Mouse (Mus musculus) left cerebral cortex, postnatal 14 days (tissue): ENCODE measurements around the gene Rnf149. TPM values are rescaled to one million over a fixed set of nuclear protein-coding genes. Genes with fewer than 3 reads are reported as not detected.
"Not testable (repeated sequence)": the region's sequence is repeated elsewhere in the genome, so short reads cannot be mapped to it uniquely, and the experiment has no call there.

Experiments used
- DNase-seq, 2 experiments: peaks; one replicate each; pipeline ENCODE4 v3.0.0; 2021 to 2022; ENCODE audit warnings: low spot score in 2 of 2, mixed read lengths in 1 of 2
- intact Hi-C: fragments of 180-260 bp; cut with DNase I; formaldehyde crosslinking; loops from one replicate; pipeline ENCODE4 v1.15.1; 2025
- long read RNA-seq, 2 experiments: library from polyadenylated mRNA; stranded (forward); transcript quantifications; one replicate each; pipeline ENCODE4 v2.0.0; 2021
- total RNA-seq, 2 experiments: library from RNA; stranded (reverse); gene quantifications; 2 replicates each; pipeline ENCODE4 v1.2.3; 2021

Rnf149 gene
- 10 to 100 TPM; 24.3 to 29.3 TPM for total RNA-seq
- long read RNA-seq, experiment 1, transcript Rnf149-201 (7 exons, 2,492 nt) = major isoform, 43 of 51 reads
- long read RNA-seq, experiment 1, partial matches to known transcripts = 1 of 51 reads
- long read RNA-seq, experiment 1, other reads (novel, unspliced or antisense) = 7 of 51 reads
- long read RNA-seq, experiment 2, transcript Rnf149-201 (7 exons, 2,492 nt) = major isoform, 26 of 33 reads
- long read RNA-seq, experiment 2, partial matches to known transcripts = 1 of 33 reads
- long read RNA-seq, experiment 2, other reads (novel, unspliced or antisense) = 6 of 33 reads

- intact Hi-C loops = loop anchor here (5.0 kb wide), 1 partner anchor 75 kb away; the partner anchor contains the start of gene Creg2
Observed at GRCm38 (mm10) chr1:39577253-39577705, at the start of gene Rnf149. TSS of gene Rnf149 (minus strand) at chr1:39577405.

GRCm38 (mm10) chr1:39625491-39625890 lies 48.3 kb upstream of the Rnf149 start:
- intact Hi-C loops = no loop called here
- no peak for DNase-seq

More at GRCm38 (mm10) chr1:39577253-39577705, at the start of gene Rnf149:
- DNase-seq = peak; percentile 96 to 97

DNA sequence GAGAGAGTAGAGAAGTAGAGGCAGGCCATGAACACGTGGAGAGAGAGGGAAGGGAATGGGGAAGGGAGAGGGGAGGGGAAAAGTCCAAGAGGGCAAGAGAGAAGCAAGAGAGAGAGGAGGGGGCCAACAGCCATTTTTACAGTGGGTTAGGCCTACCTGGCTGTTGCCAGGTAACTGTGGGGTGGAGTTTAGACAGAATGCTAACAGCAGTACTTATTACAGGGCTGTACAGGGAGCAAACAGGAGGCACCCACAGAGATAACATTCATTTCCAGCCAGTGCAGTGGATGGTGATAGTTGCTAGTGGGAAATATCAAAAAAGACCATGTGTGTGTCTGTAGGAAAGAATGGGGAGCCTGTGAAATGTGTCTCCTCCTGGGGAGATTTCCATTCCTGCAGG lies 46.5 kb upstream of the Rnf149 start:
- no peak for DNase-seq
- intact Hi-C loops = no loop called here

DNA sequence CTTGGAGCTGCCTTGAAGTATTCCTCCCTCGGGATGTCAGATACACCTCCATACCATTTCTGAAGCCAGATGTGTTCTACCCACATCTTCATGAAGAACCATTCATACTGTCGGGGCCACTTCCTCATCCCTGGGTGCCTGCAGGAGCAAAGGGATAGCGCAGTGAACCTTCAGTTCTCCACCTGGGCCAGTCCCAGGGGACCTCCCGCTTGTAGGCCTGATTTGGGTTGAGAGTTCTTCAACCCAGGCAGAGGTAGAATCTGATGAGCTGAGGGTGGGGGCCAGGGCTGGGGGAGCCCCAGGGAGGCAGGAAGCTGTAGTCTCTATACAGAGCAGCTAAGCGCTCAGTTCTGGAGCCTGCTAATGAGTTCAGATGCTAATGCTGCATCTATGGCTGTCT lies 45.9 kb upstream of the Rnf149 start:
- DNase-seq = no peak
- intact Hi-C loops = no loop called here

DNA sequence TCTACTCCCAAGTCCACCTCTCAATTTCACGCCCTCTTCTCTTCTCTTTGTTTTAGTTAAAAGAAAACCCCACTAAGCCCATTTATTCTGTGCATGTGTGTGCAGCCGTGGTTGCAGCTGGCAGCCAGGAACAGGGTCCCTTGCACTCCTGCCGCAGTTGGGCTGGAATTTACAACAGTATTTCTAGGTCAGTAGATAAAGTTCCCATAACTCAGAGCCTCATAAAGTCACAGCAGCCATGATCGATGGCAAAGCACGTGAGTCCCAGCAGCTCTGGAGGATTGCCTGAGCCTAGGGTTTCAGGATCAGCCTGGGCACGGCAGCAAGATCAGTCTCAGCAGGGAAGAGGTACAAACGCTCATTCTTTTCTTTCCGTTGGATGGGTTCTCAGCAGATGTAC lies 41.3 kb upstream of the Rnf149 start:
- no peak for DNase-seq
- intact Hi-C loops = loop anchor here (5.0 kb wide), 1 partner anchor 34 kb away; the partner anchor contains the start of gene Creg2

GRCm38 (mm10) chr1:39615526-39615925 lies 38.3 kb upstream of the Rnf149 start:
- intact Hi-C loops = loop anchor here (5.0 kb wide), 1 partner anchor 37 kb away; the partner anchor contains the start of gene Creg2
- DNase-seq = no peak

- peak; percentile 12 to 39 for DNase-seq
- intact Hi-C loops = loop anchor here (5.0 kb wide), 1 partner anchor 38 kb away; the partner anchor contains the start of gene Creg2
Observed at GRCm38 (mm10) chr1:39614462-39615279, 37.5 kb upstream of the Rnf149 start.

DNA sequence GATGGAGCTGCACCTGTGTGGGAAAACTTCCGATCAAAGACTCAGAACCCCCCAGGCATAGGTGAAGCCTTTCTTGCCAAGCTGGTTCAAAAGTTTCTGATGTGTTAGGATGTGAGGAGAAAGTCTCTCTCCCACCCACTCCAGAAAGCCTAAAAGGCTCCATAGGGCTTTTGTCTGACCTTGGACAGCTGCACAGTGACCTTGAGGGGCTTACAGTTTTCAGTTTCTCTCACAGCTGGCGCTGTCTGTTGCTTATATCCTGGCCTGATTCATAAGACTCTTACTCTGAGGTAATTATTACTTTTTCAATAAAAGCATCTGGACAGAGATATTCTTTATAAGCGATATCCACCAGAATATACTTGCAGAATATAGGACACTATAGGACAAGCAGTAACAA lies 35.9 kb upstream of the Rnf149 start:
- intact Hi-C loops = no loop called here
- no peak for DNase-seq

DNA sequence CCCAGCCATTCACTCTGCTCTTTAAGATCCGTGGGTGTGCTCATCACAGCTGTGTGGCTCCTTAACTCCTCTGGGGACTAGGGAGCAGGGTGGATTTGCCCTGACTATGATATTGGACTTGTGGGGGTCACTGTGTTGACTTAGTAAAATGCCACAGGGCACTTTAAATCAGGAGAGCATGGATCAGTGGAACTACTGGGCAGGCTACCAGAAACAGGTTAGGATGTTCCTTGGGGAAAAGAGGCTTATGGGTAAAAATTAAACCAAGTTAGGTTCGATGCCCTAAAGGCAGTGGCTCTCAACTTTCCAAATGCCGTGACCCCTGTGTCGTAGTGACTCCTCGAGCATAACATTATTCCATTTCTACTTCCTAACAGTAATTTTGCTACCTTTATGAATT lies 35.3 kb upstream of the Rnf149 start:
- DNase-seq = no peak
- intact Hi-C loops = no loop called here

GRCm38 (mm10) chr1:39608534-39608933 lies 31.3 kb upstream of the Rnf149 start:
- intact Hi-C loops = no loop called here

GRCm38 (mm10) chr1:39602477-39602876 lies 25.3 kb upstream of the Rnf149 start:
- no peak for DNase-seq
- intact Hi-C loops = no loop called here

More at GRCm38 (mm10) chr1:39608534-39608933, 31.3 kb upstream of the Rnf149 start:
- DNase-seq = no peak

GRCm38 (mm10) chr1:39598726-39599125 lies 21.5 kb upstream of the Rnf149 start:
- intact Hi-C loops = no loop called here
- DNase-seq = peak; percentile 31 to 48

- DNase-seq, intact Hi-C loops: not testable (repeated sequence)
Observed at GRCm38 (mm10) chr1:39597135-39597534, 19.9 kb upstream of the Rnf149 start.

DNA sequence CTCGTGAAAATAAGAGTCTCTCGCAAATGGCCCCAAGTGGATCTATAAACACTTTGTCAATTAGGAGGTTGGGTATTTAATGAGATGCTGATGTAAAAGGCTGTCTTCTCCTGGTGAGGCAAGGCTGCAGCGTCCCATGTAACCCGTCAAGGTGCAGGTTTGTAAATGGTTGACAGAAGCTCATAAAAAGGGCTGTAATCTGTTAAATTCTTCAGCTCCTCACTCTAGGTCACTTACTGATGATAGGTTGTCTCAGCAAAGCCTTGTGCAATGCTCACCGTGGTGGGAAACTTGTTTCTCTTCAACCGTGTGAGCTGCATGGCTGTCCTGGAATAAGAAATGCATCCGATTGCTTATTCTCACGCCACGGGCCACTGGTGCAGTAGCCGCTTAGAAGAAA lies 16.6 kb upstream of the Rnf149 start:
- intact Hi-C loops = no loop called here

DNA sequence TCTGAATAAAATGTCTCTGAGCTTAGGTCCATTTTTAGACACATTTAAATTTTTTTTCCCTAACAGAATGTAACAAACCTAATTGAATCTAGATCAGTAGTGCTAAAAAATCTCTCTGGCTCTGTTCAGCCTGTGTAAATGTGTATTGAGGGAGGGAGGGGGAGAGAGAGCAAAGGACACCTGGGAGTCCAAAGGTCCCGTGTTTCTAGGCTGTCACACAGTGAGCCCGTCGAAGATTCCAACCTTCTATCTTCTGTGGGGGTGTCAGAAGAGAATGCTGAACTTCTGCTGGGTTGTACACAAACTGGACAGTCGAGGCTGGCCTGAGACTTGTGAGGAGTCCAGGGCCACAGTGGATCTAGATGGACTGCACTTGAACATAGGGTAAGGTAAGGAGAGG lies 14.9 kb upstream of the Rnf149 start:
- DNase-seq = no peak
- intact Hi-C loops = no loop called here

More for the DNA sequence above, 16.6 kb upstream of the Rnf149 start:
- no peak for DNase-seq

GRCm38 (mm10) chr1:39591557-39591956 lies 14.4 kb upstream of the Rnf149 start:
- intact Hi-C loops, DNase-seq: not testable (repeated sequence)

- no peak for DNase-seq
- intact Hi-C loops = no loop called here
Observed at GRCm38 (mm10) chr1:39590193-39590592, 13.0 kb upstream of the Rnf149 start.

- no peak for DNase-seq
- intact Hi-C loops = no loop called here
Observed at GRCm38 (mm10) chr1:39585416-39585815, 8.2 kb upstream of the Rnf149 start.

DNA sequence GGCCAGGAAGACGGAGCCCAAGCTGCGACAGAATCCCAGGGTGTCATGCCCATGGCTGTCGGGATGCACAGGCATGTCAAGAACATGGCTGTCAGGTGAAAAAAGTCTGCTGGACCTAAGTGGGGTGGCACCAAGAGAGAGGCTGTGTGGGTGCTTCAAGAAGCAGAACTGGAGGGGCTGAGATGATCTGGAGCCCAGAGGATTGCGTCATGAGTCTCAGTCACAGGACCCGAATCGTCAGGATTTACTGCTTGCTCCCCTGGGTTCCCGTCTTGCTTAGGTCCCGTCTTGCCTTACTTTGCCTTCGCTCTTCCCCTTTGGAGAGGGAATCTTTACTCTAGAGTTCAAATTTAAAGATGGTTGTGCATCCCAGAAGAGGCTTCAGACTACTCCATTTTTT lies 6.0 kb upstream of the Rnf149 start:
- DNase-seq = no peak
- intact Hi-C loops = no loop called here

- DNase-seq = no peak
- intact Hi-C loops = no loop called here
Observed at GRCm38 (mm10) chr1:39581215-39581614, 4.0 kb upstream of the Rnf149 start.
